Mouse (Mus musculus): ENCODE data around the gene Cnnm1. TPM values are rescaled to one million over a fixed set of nuclear protein-coding genes. Genes with fewer than 3 reads are reported as not detected.
"Not testable (repeated sequence)": the region's sequence is repeated elsewhere in the genome, so short reads cannot be mapped to it uniquely, and the experiment has no call there.

The Cnnm1 gene
- total RNA-seq, 1 experiment from 2014 or later = not detected

DNA sequence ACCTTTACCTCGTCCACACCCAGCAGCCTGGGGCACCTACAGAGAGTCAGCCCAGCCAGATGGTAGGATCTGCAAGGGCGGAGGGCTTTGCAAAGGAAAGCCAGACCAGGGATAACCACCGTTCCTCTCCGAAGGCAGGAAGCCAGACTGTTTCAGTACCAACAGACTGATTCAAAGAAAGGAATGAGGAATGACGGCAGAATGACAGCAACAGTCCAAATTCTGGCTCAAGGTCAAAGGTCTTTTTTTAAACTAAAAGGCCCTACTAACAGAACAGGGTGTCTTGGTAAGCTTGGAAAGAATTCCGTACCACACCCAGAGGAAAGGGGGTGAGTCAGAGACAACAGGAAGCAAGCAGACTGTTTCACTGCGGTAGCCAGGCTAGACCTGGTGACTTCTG, 58.6 kb downstream of the Cnnm1 start:
- no peak for ATAC-seq (ENCODE audit: extremely low read depth, insufficient number of reproducible peaks, low FRiP score, poor library complexity, severe bottlenecking)

DNA sequence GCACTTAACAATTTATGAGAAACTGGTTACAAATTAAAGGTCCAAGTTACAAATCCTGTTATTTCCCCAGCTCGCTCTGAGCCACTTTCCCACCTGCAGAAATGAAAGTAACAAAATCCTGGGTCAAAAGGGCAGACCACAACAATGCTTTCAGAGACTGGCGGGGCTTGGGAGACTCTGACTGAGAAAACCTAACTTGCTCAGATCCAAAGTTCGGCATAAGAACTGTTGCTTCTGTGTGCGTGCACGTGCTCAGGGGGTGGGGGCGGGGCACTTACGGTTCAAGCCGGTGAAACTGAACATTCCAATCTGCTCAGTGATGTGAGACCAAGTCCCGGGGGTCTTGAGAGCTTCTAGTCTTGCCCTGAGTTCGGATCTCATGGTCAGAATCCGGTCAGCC, 62.4 kb downstream of the Cnnm1 start:
- no peak for ATAC-seq (ENCODE audit: extremely low read depth, insufficient number of reproducible peaks, low FRiP score, poor library complexity, severe bottlenecking)

DNA sequence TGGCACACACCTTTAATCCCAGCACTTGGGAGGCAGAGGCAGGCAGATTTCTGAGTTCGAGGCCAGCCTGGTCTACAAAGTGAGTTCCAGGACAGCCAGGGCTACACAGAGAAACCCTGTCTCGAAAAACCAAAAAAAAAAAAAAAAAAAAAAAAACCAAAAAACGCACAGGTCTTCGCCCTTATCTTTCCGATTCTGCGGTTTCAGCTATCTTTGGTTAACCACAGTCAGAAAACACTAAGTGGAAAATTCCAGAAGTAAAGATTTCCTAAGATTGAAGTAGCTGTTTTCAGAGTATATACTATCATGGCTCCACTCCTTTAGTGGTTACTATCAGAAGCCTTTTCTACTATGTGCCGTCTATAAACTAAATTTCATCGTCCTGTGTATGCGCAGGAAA, 63.4 kb downstream of the Cnnm1 start:
- ATAC-seq (ENCODE audit: extremely low read depth, insufficient number of reproducible peaks, low FRiP score, poor library complexity, severe bottlenecking) = not testable (repeated sequence)

DNA sequence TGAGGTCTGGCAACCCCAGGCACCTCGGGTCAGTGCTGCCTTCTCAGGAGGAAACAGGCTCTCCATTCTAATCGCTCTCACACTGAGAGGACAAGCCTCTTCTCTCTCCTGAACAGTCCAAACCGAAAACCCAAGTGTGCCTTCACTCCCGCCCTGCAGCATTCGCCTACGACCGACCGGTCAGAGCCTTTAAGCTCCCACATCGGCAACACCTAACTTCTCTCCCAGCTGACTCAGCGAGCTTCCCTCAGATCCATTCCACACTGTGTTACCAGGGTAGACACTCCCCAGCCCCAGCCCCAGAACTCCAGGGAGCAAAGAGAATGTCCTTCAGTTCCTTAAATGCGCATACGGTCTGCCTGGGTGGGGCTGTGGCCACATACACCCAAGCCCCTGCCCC, 65.2 kb downstream of the Cnnm1 start:
- no peak for ATAC-seq (ENCODE audit: extremely low read depth, insufficient number of reproducible peaks, low FRiP score, poor library complexity, severe bottlenecking)

DNA sequence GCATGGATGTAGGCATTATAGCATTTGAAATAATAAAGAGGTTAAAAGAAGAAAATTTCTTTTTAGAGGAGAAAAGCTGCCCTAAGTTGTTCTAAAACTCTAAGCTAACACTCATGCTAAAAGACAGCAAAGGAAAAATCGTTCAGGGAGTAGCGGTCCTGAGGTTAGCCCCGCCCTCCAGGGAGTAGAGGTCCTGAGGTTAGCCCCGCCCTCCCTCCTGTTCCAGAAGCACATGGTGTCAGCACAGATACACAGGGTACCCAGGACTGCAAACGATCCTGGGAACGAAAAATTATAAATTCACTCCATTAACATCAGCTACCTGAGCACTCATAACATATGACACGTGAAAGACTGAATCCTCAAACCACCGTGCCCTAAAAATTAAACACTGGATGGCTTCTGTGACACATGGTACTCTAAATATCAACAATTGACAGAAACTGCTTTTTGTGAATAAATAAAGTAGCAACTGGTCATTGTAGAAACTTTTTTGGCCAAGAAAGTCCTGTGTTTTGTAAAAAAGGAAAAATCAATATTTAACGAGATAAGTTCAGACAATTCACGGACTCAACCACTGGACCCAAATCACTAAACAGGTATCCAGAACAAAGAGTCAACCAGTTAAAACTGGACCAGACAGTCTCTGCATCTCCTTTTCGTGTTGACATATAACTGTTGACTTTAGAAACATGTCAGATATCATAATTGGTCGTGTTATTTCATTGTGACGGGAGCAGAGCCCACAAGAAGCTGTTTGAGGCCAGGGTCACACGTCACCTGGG, 70.4 kb downstream of the Cnnm1 start:
- no peak for ATAC-seq (ENCODE audit: extremely low read depth, insufficient number of reproducible peaks, low FRiP score, poor library complexity, severe bottlenecking)

DNA sequence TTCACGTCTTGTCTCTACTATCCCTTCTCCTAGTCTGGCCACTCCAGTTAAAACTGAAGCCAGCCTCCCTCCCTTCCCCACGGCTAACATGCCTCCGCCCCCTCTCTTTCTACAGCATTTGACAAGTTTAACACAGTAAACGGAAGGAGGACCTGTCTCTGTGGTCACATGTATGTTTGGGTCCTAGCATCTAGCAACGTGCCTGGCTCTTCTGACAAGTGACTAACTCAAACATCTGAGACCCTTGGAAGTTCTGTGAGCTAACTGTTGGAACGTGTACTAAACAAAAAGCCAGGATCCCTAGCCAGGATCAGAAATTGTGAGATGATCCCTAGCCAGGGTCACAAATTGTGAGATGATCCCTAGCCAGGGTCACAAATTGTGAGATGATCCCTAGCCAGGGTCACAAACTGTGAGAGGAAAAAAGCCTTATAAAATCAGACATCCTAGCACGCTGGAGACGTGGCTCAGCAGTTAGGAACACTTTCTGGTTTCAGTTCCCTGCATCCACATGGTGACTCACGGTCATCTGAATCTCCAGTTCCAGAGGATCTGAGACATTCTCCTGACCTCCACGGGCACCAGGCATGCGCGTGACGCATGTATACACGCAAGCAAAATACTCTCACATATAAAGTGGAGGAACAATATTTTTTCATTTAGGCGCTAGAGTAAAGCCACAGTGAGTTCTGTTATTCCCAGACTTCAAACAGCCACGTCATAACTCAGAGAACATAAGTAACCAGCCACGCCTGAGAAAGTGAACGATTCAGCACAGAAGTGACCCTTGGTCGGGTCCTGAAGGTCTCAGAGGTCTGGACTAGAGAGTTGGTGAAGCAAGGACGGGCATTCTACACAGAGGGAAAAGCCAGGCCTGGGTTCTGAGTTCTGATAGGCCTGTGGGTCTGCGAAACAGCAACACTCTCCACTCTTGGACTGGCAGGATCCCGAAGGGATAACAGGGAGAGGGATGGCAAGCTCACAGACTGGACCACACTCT, 71.7 kb downstream of the Cnnm1 start:
- ATAC-seq (ENCODE audit: extremely low read depth, insufficient number of reproducible peaks, low FRiP score, poor library complexity, severe bottlenecking) = no peak

DNA sequence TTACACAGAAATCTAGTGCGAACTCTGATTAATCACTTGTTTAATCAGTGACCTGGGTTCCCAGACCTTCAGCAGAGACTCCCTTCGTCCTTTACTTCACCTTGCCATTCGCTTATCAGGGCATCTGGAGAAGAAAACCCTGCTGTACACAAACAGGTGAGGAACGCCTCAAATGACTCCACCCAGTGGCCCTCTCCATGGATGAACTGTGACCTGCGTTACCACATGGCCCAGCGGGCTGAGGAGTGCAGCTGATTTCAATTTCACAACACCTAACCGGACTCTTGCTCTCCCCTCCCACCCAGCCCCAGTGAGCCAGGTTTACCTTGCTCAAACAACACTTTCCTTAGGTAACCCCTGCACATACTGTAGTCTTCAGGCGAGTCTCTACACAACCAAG, 73.6 kb downstream of the Cnnm1 start:
- no peak for ATAC-seq (ENCODE audit: extremely low read depth, insufficient number of reproducible peaks, low FRiP score, poor library complexity, severe bottlenecking)

DNA sequence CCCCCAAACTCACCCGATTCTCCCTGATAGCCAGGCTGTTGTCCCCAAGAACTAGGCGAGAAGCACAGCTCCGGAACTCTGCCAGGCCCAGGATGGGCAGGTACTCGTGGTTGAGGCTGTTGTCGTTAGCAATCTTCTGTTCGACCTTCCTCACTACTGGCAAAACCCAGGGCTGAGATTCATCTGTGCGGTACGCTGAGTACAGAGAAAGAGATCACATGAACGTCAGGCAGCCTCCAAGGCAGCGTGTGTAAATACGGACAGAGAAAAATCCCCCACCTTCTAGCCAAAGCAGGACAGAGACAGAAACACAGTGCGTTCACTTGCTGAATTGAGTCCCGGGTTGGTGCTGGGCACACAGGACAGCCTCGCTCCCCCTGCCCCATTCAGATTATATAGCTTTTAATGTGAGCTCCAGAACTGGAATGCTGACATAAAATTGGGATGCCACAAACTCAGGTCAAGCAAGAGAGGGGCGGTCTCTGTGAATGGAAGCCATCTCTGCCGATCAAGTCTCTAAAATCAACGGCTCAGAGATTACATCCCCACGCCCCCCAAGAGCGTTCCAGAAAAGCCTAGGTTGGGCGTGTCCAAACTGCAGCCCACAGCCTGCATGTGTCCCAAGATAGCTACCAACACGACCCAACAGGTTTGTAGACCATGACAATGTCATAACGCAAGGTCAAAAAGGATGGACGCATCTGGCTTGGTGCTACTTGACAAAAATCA, 75.6 kb downstream of the Cnnm1 start:
- ATAC-seq (ENCODE audit: extremely low read depth, insufficient number of reproducible peaks, low FRiP score, poor library complexity, severe bottlenecking) = no peak

DNA sequence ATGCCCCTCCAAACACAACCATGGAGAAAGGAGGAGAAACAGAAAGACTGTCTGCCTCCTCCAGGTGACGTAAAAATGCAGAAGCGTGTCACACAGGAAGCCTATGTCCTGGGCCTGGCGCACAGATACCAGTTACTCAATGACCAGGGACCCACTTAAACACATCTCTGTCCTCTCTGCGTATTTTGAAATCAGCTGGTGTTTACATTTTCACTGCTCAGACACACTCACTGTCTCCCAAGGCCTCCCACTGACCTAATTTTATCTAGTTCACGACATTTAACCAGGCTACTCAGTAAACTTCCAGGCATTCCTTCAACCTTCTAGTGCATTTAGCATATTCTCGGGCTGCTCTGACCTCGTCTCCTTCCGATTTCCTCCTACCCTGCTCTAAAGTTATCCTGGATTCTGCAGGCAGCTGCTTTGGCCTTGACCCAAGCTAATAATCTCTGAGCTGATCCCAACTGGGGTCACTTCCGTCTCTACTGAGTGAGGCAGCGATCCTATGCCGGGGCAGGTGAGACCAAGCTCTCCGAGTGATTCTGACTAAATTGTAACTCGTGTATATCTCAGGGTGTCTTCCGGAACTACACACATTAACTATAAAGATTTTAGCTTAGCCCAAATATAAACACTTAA, 76.3 kb downstream of the Cnnm1 start:
- peak; percentile 42 for ATAC-seq (ENCODE audit: extremely low read depth, insufficient number of reproducible peaks, low FRiP score, poor library complexity, severe bottlenecking)

DNA sequence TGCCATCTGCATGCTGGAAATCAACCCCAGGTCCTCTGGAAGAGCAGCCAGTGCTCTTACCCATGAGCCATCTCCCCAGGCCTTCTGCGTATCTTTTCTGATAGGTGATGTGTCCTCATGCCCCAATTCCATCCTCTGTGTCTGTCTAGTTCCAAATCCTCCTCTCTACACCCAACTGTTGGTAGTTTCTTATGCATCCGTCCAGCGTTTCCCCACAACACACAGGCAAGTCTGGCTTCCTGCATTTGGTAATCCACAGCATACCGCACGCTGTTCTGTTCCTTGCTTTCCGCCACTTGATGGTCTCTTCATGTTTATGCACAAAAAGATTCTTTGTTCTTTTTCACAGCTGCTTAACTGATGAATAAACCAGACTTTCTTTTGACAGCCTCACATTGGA, 77.1 kb downstream of the Cnnm1 start:
- no peak for ATAC-seq (ENCODE audit: extremely low read depth, insufficient number of reproducible peaks, low FRiP score, poor library complexity, severe bottlenecking)

DNA sequence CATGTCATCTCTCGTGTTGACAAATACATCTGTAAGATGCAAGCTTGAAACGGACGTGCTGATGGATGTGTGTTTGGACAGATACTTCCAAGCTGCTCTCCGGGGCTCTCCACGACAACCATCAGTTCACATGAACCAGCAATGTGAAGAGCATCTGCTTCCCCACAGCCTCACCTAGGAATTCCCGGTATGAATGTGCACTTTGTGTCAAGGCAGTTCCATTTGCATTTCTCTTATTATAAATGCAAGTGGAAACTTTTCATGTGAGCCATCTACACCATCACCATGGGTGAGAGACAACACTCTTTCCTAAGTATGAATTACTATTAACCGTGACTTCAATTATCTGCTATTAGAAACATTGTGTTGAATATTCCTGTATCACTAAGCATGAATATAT, 77.6 kb downstream of the Cnnm1 start:
- no peak for ATAC-seq (ENCODE audit: extremely low read depth, insufficient number of reproducible peaks, low FRiP score, poor library complexity, severe bottlenecking)

DNA sequence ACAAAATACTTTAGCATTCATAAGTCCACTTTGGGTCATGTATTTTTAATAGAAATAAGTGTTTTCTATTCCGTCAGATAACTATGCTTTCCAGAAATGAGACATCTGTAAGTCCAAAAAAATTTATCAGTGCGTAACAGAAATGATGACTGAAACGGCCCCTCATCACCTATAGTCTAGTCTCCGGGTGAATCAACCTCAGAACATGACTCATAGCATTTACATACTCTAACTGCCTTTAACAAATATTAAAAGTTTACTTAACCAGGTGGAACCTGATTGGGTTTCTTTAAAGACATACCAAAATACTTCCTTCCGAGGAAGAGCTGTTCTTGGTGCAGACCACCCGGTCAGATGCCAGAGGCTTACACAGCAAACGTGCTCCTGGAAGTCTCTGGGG, 78.0 kb downstream of the Cnnm1 start:
- no peak for ATAC-seq (ENCODE audit: extremely low read depth, insufficient number of reproducible peaks, low FRiP score, poor library complexity, severe bottlenecking)

DNA sequence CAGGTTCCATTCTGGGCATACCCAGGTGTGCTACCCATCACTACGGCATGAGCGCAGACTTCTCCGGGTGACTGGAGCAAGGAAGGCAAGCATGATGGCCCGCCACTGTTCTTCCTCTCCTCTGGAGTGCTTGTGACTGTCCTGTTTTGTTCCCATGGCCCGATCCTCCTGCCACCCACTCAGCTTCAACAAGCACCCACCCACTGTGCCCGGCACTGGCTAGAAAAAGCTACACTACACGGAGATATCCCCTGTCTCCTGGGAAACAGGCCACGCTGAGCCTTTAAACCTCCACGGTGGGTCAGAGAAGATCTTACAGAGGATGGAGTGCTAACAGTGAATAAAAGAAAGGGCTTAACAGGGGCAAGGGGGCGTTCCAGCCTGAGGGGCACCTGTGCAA, 79.0 kb downstream of the Cnnm1 start:
- ATAC-seq (ENCODE audit: extremely low read depth, insufficient number of reproducible peaks, low FRiP score, poor library complexity, severe bottlenecking) = no peak

DNA sequence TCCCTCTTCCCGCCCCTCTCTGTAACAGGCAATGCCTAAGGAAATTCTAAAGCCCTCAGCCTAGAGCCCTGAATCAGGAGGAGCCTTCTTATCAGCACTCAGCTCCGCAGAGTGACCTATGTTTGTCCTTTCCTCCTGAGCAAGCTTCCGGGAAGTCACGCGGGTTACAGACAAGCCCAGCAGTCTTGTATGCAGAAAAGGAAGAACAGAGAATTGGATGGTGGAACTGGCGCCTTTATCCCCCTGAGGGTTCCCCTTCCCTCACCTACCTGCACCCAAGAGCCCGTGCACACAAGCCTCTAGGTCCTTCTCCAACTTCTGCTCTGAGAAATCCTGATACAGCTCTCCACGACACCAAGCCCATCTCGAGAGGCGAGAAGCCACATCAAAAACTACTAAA, 80.2 kb downstream of the Cnnm1 start:
- ATAC-seq (ENCODE audit: extremely low read depth, insufficient number of reproducible peaks, low FRiP score, poor library complexity, severe bottlenecking) = no peak

DNA sequence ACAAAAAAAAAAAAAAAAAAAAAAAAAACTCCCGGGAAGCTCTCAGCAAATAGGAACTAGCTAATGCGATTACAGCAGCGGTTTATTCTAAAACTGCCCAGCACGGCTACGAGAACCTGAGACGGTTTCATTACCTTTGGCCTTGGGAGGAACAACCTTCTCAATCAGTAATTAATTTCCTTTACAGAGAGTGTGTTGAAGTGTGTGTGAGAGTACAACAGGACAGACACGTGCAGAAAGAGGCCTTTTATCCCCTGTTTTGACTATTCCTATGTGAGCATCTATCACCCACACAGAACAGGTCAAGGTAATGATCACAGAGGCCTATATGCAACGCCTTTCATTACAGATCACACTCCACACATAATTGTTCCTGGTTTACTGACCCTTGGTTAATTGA, 81.1 kb downstream of the Cnnm1 start:
- no peak for ATAC-seq (ENCODE audit: extremely low read depth, insufficient number of reproducible peaks, low FRiP score, poor library complexity, severe bottlenecking)

DNA sequence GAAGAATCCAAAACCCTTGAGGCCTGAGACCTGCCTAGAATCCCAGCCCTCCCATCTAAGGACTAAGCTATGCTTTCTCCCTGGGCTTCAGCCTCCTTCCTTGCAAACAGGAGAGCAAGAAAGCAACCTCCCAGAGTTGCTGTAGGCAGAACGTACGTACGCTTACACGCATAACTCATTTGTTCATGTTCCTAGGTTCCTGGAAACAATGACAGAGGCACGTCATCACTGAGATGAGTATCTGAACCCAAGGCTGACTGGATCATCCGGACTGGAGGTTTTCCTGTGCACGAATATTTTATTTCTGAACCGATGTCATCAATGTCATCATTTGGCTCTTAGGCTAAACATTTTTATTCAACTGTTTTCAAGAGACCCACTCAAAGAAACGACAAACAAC, 81.8 kb downstream of the Cnnm1 start:
- ATAC-seq (ENCODE audit: extremely low read depth, insufficient number of reproducible peaks, low FRiP score, poor library complexity, severe bottlenecking) = no peak

DNA sequence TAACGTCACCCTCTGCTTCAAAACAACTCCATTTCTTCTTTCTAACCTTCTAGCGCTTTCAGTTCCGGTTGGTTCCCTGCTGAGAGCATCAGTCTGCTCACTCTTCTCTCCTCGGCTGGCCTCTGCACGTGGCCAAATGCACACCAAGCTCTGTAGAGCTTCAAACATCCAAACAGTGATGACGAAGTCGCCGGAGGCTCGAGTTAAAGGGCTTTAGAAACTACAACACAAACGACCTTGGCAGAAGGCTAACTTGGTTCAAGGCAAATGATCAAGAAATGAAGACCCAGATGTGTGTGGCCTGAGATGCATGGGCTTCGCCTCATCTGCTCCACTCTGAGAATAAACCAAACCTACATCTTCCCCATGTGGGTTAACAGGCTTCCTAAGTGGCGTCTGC, 83.3 kb downstream of the Cnnm1 start:
- ATAC-seq (ENCODE audit: extremely low read depth, insufficient number of reproducible peaks, low FRiP score, poor library complexity, severe bottlenecking) = peak; percentile 30; the same call in 1 of the 2 replicates

DNA sequence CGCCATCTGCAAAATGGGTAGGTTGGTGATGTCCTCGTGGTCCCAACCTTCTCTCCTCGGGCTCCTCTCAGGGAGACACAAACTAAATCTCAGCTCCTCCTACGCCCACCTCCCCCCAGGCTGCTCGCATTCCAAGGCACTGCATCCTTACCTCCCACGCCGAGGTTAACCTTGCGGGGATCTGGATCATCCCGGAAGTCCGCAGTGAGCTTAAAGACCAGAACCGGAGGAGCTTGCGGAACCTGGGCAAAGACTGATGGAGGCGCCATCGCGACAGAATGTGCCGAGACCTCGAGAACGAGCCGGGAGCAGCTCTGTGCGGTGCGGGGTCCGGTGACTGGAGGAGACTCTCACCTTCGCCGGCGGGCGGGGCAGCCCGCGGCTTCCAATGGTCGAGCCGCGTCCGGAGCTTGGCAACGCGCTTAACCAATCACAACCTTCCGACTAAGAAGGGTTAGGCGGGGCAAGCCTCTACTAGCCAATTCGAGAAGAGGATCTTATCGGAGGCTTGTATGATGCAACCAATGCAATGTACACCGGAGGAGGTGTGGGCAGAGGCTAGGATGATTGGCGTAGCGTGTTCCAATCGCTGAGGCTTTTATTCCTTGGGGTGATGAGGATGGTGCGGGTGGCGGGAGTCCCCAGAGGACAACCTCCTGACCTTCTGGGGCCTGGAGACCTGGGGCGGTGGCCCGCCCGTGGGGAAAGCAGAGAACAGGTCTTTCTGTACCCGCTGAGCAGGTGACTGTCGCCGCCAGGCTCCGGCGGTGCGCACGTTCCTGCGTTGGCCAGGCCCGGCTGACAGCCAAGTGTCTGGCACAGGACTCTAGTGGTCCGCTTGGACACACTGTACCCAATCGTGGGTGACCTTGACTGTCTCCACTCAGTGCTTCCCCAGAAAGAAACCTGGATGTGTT, 84.2 kb downstream of the Cnnm1 start, which contains the start of gene Got1:
Got1 (minus strand) TSS at position 419 of the 917 bp plus-strand sequence.
- ATAC-seq (ENCODE audit: extremely low read depth, insufficient number of reproducible peaks, low FRiP score, poor library complexity, severe bottlenecking) = peak; percentile 95

Measured in neutrophil, adult 5-6 weeks (primary cell).